Mouse (Mus musculus) midbrain, embryonic 13.5 days (tissue): ENCODE data around the gene Tagln. TPM values are rescaled to one million over a fixed set of nuclear protein-coding genes. Genes with fewer than 3 reads are reported as not detected.

Experiments
- ATAC-seq: fragments of 200-750 bp; cut with Nextera tagmentation; 2 replicates; pipeline ENCODE4 v1.8.0; 2017; ENCODE audit warnings: mild to moderate bottlenecking, moderate TSS enrichment, moderate library complexity
- H3K27ac ChIP-seq: fragments of 300-500 bp; sonication (generic); 2 replicates; pipeline ENCODE4 v1.5.1; 2015; ENCODE audit warnings: inconsistent platforms, mild to moderate bottlenecking, moderate library complexity
- H3K27me3 ChIP-seq: fragments of 300-500 bp; sonication (generic); 2 replicates; pipeline ENCODE4 v1.6.1; 2015; ENCODE audit warnings: mild to moderate bottlenecking, inconsistent platforms
- H3K36me3 ChIP-seq: fragments of 300-500 bp; sonication (generic); 2 replicates; pipeline ENCODE4 v1.6.1; 2015; ENCODE audit warnings: mild to moderate bottlenecking, inconsistent platforms
- H3K4me1 ChIP-seq: fragments of 300-500 bp; sonication (generic); replicated peaks from 2 replicates; pipeline ENCODE4 v1.6.1; 2015; ENCODE audit warnings: inconsistent platforms
- H3K4me2 ChIP-seq: fragments of 300-500 bp; sonication (generic); replicated peaks from 2 replicates; pipeline ENCODE4 v1.6.1; 2015; ENCODE audit warnings: moderate library complexity, mild to moderate bottlenecking, inconsistent platforms
- H3K4me3 ChIP-seq: fragments of 300-500 bp; sonication (generic); replicated peaks from 2 replicates; pipeline ENCODE4 v1.5.1; 2015; ENCODE audit warnings: mild to moderate bottlenecking, inconsistent platforms
- H3K9ac ChIP-seq: fragments of 300-500 bp; sonication (generic); replicated peaks from 2 replicates; pipeline ENCODE4 v1.6.1; 2015; ENCODE audit warnings: mild to moderate bottlenecking, inconsistent platforms
- H3K9me3 ChIP-seq: fragments of 300-500 bp; sonication (generic); 2 replicates; pipeline ENCODE4 v1.6.1; 2016; ENCODE audit warnings: mild to moderate bottlenecking, inconsistent platforms
- WGBS: fragments of 180-500 bp; shearing (Covaris S2); methylation state at CpG from one replicate; pipeline ENCODE4 v1.1.7; 2015; 5-methylcytosine and 5-hydroxymethylcytosine counted together
- polyA plus RNA-seq: library from polyadenylated mRNA; unstranded; fragments of >200 nt; fragmentation: Nextera tagmentation; extraction: Ambion mirVana; gene quantifications from 2 replicates; pipeline ENCODE4 v1.2.1, GENCODE M21; 2015

Gene Tagln
- polyA plus RNA-seq, 1 experiment from 2014 or later = 5.5 TPM

- no peak overlapping the region for H3K9ac ChIP-seq
- 0 out of 2 replicates have a peak overlapping the region, but pooled peaks have one; percentile 17 for H3K27ac ChIP-seq
- H3K4me2 ChIP-seq = no peak overlapping the region
- no peak overlapping the region for H3K4me3 ChIP-seq
- WGBS = 73% methylated on average over 7 of the region's 7 CpGs
- ATAC-seq = no peak
- H3K4me1 ChIP-seq = peaks cover 45% of the 10 kb centered on the region
- no peaks in the 10 kb centered on the region for H3K9me3 ChIP-seq
- H3K36me3 ChIP-seq = peaks cover 22% of the 10 kb centered on the region
- no peaks in the 10 kb centered on the region for H3K27me3 ChIP-seq
Measured at GRCm38 (mm10) chr9:45958023-45958670, 22.3 kb upstream of the Tagln start.

- Histone ChIP-seq H3K36me3 (peaks cover 19% of the 10 kb centered on the region), H3K4me1 (peaks cover 48% of the 10 kb centered on the region), H3K9ac (peak within 1 kb of the TSS; percentile 89), H3K4me2 (peak within 1 kb of the TSS; percentile 87), H3K27ac (peak within 1 kb of the TSS; percentile 84), H3K27me3 (no peaks in the 10 kb centered on the region), H3K9me3 (no peaks in the 10 kb centered on the region), H3K4me3 (peak within 1 kb of the TSS; percentile 80)
- WGBS = under 1% methylated on average over 48 of the region's 48 CpGs
- ATAC-seq = peak; percentile 98
Measured at GRCm38 (mm10) chr9:45955107-45955963, 19.5 kb upstream of the Tagln start, which contains the start of gene Sidt2. TSS of gene Sidt2 (minus strand) at chr9:45955258.

GRCm38 (mm10) chr9:45954294-45955106 is 18.6 kb upstream of the Tagln start:
- peak overlapping the region; percentile 84 for H3K27ac ChIP-seq
- H3K4me2 ChIP-seq = peak overlapping the region; percentile 87
- under 1% methylated on average over 61 of the region's 63 CpGs for WGBS
- peaks cover 28% of the 10 kb centered on the region for H3K36me3 ChIP-seq
- peaks cover 48% of the 10 kb centered on the region for H3K4me1 ChIP-seq
- peak; percentile 64 for ATAC-seq
- no peaks in the 10 kb centered on the region for H3K9me3 ChIP-seq
- H3K4me3 ChIP-seq = peak overlapping the region; percentile 80
- H3K9ac ChIP-seq = peak overlapping the region; percentile 89
- no peaks in the 10 kb centered on the region for H3K27me3 ChIP-seq

- H3K27me3 ChIP-seq = no peaks in the 10 kb centered on the region
- H3K4me3 ChIP-seq = peak overlapping the region; percentile 80
- peak overlapping the region; percentile 87 for H3K4me2 ChIP-seq
- H3K9ac ChIP-seq = peak overlapping the region; percentile 89
- H3K9me3 ChIP-seq = no peaks in the 10 kb centered on the region
- ATAC-seq = no peak
- H3K27ac ChIP-seq = 0 out of 2 replicates have a peak overlapping the region, but pooled peaks have one; percentile 84
- 68% methylated on average over 13 of the region's 13 CpGs for WGBS
- peaks cover 45% of the 10 kb centered on the region for H3K4me1 ChIP-seq
- peaks cover 36% of the 10 kb centered on the region for H3K36me3 ChIP-seq
Measured at GRCm38 (mm10) chr9:45953511-45954293, 17.8 kb upstream of the Tagln start.

- H3K4me3 ChIP-seq = no peak overlapping the region
- 88% methylated on average over 7 of the region's 7 CpGs for WGBS
Measured at GRCm38 (mm10) chr9:45952890-45953289, 17.0 kb upstream of the Tagln start.

GRCm38 (mm10) chr9:45952057-45952456 is 16.2 kb upstream of the Tagln start:
- H3K4me2 ChIP-seq = no peak overlapping the region
- H3K36me3 ChIP-seq = peaks cover 52% of the 10 kb centered on the region
- H3K27me3 ChIP-seq = no peaks in the 10 kb centered on the region
- no peak overlapping the region for H3K4me3 ChIP-seq
- H3K9ac ChIP-seq = no peak overlapping the region
- no peaks in the 10 kb centered on the region for H3K9me3 ChIP-seq
- peaks cover 35% of the 10 kb centered on the region for H3K4me1 ChIP-seq
- no peak overlapping the region for H3K27ac ChIP-seq
- 93% methylated on average over 4 of the region's 4 CpGs for WGBS
- no peak for ATAC-seq

More at GRCm38 (mm10) chr9:45952890-45953289, 17.0 kb upstream of the Tagln start:
- Histone ChIP-seq H3K27me3 (no peaks in the 10 kb centered on the region), H3K4me1 (peaks cover 37% of the 10 kb centered on the region), H3K4me2 (no peak overlapping the region), H3K36me3 (peaks cover 44% of the 10 kb centered on the region), H3K9ac (no peak overlapping the region; the same call in 1 of the 2 replicates), H3K9me3 (no peaks in the 10 kb centered on the region), H3K27ac (no peak overlapping the region)
- no peak for ATAC-seq

GRCm38 (mm10) chr9:45946872-45947183 is 11.0 kb upstream of the Tagln start:
- H3K4me3 ChIP-seq = no peak overlapping the region
- no peaks in the 10 kb centered on the region for H3K4me1 ChIP-seq
- H3K27me3 ChIP-seq = no peaks in the 10 kb centered on the region
- no peak for ATAC-seq
- H3K4me2 ChIP-seq = no peak overlapping the region
- no peak overlapping the region for H3K27ac ChIP-seq
- H3K36me3 ChIP-seq = peaks cover 98% of the 10 kb centered on the region
- H3K9me3 ChIP-seq = no peaks in the 10 kb centered on the region
- H3K9ac ChIP-seq = no peak overlapping the region
- WGBS = 92% methylated on average over 10 of the region's 10 CpGs

- Histone ChIP-seq H3K27ac (no peak overlapping the region), H3K4me1 (no peaks in the 10 kb centered on the region), H3K9ac (no peak overlapping the region), H3K4me3 (no peak overlapping the region), H3K9me3 (no peaks in the 10 kb centered on the region), H3K27me3 (no peaks in the 10 kb centered on the region), H3K4me2 (no peak overlapping the region), H3K36me3 (peaks cover 98% of the 10 kb centered on the region)
- no peak for ATAC-seq
- 88% methylated on average over 16 of the region's 16 CpGs for WGBS
Measured at GRCm38 (mm10) chr9:45946182-45946871, 10.5 kb upstream of the Tagln start.

- Histone ChIP-seq H3K9ac (no peak overlapping the region), H3K4me2 (no peak overlapping the region), H3K27me3 (no peaks in the 10 kb centered on the region), H3K27ac (no peak overlapping the region), H3K36me3 (peaks cover 99% of the 10 kb centered on the region), H3K4me1 (no peaks in the 10 kb centered on the region), H3K9me3 (no peaks in the 10 kb centered on the region), H3K4me3 (no peak overlapping the region)
- no peak for ATAC-seq
- WGBS = 92% methylated on average over 13 of the region's 13 CpGs
Measured at GRCm38 (mm10) chr9:45945721-45946120, 9.9 kb upstream of the Tagln start.

- Histone ChIP-seq H3K4me1 (no peaks in the 10 kb centered on the region), H3K27ac (no peak overlapping the region), H3K9me3 (no peaks in the 10 kb centered on the region), H3K9ac (no peak overlapping the region), H3K36me3 (peaks cover 94% of the 10 kb centered on the region), H3K4me2 (no peak overlapping the region), H3K4me3 (no peak overlapping the region), H3K27me3 (no peaks in the 10 kb centered on the region)
- no peak for ATAC-seq
- 87% methylated on average over 13 of the region's 13 CpGs for WGBS
Measured at GRCm38 (mm10) chr9:45944506-45945400, 8.9 kb upstream of the Tagln start.
